Mouse (Mus musculus) ES-E14 (cell line): ENCODE measurements at regions not wholly inside any gene's neighbourhood (a gene's known extent, or its start where the extent isn't known, plus 50 kb on each side); places are given as distances from the start of the nearest gene placed in this dataset.

ENCODE experiments used
- CHD2 ChIP-seq: IDR thresholded peaks from 2 replicates; pipeline ENCODE4 v1.6.1; 2014; ENCODE audit warnings: mild to moderate bottlenecking, low read depth, low read length, inconsistent platforms
- HCFC1 ChIP-seq: IDR thresholded peaks from 2 replicates; pipeline ENCODE4 v1.6.1; 2012; ENCODE audit warnings: low read length, inconsistent platforms, borderline replicate concordance; ENCODE audit not compliant: insufficient read depth
- MAFK ChIP-seq: IDR thresholded peaks from 2 replicates; pipeline ENCODE4 v1.6.1; 2014; ENCODE audit warnings: mild to moderate bottlenecking, low read depth, low read length, inconsistent platforms; ENCODE audit not compliant: insufficient read depth
- ZNF384 ChIP-seq: IDR thresholded peaks from 2 replicates; pipeline ENCODE4 v1.6.1; 2012; ENCODE audit warnings: low read depth, low read length, inconsistent platforms

GRCm38 (mm10) chr14:102512651-102513050, 469.8 kb downstream of the Kctd12 start:
- no peak for TF ChIP-seq HCFC1
- no peak for TF ChIP-seq MAFK
- no peak for TF ChIP-seq CHD2
- no peak for TF ChIP-seq ZNF384
